Mouse (Mus musculus): ENCODE results near the gene Krba1. TPM values are rescaled to one million over a fixed set of nuclear protein-coding genes. Genes with fewer than 3 reads are reported as not detected.
A peak's percentile ranks its signal among the peaks of the same experiment; 100 is the strongest.

The Krba1 gene
- polyA plus RNA-seq, 1 experiment from 2014 or later, result 15.7 TPM

DNA sequence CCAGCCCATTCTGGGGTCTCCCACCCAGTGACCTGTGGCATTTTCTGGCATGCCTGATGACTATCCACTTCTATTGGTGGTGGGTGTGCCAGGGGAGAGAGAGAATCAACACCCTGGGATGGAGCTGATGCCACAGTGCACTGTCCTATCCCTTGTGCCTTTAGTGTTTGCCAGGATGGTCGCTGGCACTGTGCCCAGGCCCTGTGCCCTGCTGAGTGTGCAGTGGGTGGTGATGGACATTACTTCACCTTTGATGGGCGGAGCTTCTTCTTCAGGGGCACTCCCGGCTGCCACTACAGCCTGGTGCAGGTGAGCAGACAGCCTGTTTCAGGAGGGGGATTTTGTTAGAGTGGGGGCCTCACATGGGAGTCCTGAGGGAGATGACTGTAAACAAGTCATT is 57.4 kb downstream of the Krba1 start:
- 68% methylated on average over 3 of the region's 3 CpGs for WGBS
- Histone ChIP-seq H3K4me3 (replicated peaks; ENCODE audit: low read depth, low read length) (no peak overlapping the region), H3K27me3 (ENCODE audit: insufficient read depth, low read length) (no peaks in the 10 kb centered on the region), H3K9me3 (replicated peaks; ENCODE audit: low read length) (no peaks in the 10 kb centered on the region), H3K36me3 (ENCODE audit: insufficient read depth, low read length) (no peaks in the 10 kb centered on the region), H3K4me2 (ENCODE audit: low read length) (no peak overlapping the region), H3K27ac (no peak overlapping the region), H3K9ac (ENCODE audit: low read depth, low read length) (no peak overlapping the region), H3K4me1 (replicated peaks; ENCODE audit: insufficient read depth, low read length) (no peaks in the 10 kb centered on the region)
- TF ChIP-seq CTCF (IDR thresholded peaks at IDR 0.05; ENCODE audit: low read depth), result no peak
- ATAC-seq (replicated peaks; ENCODE audit: low FRiP score, low read depth) (no peak), DNase-seq (ENCODE audit: low spot score) (no peak)

- Histone ChIP-seq H3K4me1 (replicated peaks; ENCODE audit: insufficient read depth, low read length) (no peaks in the 10 kb centered on the region), H3K9ac (ENCODE audit: low read depth, low read length) (no peak overlapping the region), H3K4me3 (replicated peaks; ENCODE audit: low read depth, low read length) (no peak overlapping the region), H3K9me3 (replicated peaks; ENCODE audit: low read length) (no peaks in the 10 kb centered on the region), H3K4me2 (ENCODE audit: low read length) (no peak overlapping the region), H3K27me3 (ENCODE audit: insufficient read depth, low read length) (no peaks in the 10 kb centered on the region), H3K36me3 (ENCODE audit: insufficient read depth, low read length) (no peaks in the 10 kb centered on the region), H3K27ac (peak overlapping the region; percentile 36; the same call in 1 of the 2 replicates)
- 91% methylated on average over 13 of the region's 13 CpGs for WGBS
- no peak for TF ChIP-seq CTCF (IDR thresholded peaks at IDR 0.05; ENCODE audit: low read depth)
- ATAC-seq (replicated peaks; ENCODE audit: low FRiP score, low read depth) (no peak; the same call in 1 of the 2 replicates), DNase-seq (ENCODE audit: low spot score) (no peak)
Measured at GRCm38 (mm10) chr6:48464966-48465679, 69.7 kb downstream of the Krba1 start.

DNA sequence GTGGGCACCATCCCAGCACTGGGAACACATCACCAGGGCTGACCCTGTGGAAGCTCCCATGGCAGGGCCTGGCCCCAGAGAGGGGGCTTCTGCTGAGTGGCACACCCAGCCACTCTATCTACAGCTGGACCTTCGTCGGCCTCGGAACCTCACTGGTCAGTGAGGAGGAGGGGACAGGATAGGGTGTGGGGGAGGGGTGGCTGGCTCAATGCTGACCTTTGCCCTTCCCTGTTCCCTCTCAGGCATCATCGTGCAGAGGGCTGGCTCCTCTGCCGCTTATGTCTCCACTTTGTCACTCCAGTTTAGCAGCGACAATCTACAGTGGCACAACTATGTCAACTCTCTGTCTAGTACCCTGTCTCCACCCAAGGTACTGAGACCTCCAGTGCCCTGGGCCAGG is 71.3 kb downstream of the Krba1 start:
- H3K4me3 ChIP-seq (replicated peaks; ENCODE audit: low read depth, low read length), result no peak overlapping the region
- no peaks in the 10 kb centered on the region for H3K9me3 ChIP-seq (replicated peaks; ENCODE audit: low read length)
- DNase-seq (ENCODE audit: low spot score), result no peak
- H3K27me3 ChIP-seq (ENCODE audit: insufficient read depth, low read length), result no peaks in the 10 kb centered on the region
- no peak overlapping the region for H3K9ac ChIP-seq (ENCODE audit: low read depth, low read length)
- no peak overlapping the region for H3K4me2 ChIP-seq (ENCODE audit: low read length)
- TF ChIP-seq CTCF (IDR thresholded peaks at IDR 0.05; ENCODE audit: low read depth), result no peak
- no peak for ATAC-seq (replicated peaks; ENCODE audit: low FRiP score, low read depth)
- no peaks in the 10 kb centered on the region for H3K36me3 ChIP-seq (ENCODE audit: insufficient read depth, low read length)
- 23% methylated on average over 6 of the region's 6 CpGs for WGBS
- no peaks in the 10 kb centered on the region for H3K4me1 ChIP-seq (replicated peaks; ENCODE audit: insufficient read depth, low read length)
- H3K27ac ChIP-seq, result no peak overlapping the region

- H3K9me3 ChIP-seq (replicated peaks; ENCODE audit: low read length), result no peaks in the 10 kb centered on the region
- no peak for ATAC-seq (replicated peaks; ENCODE audit: low FRiP score, low read depth)
Measured at GRCm38 (mm10) chr6:48467490-48467889, 72.1 kb downstream of the Krba1 start.

More at GRCm38 (mm10) chr6:48467490-48467889, 72.1 kb downstream of the Krba1 start:
- WGBS, result 65% methylated on average over 7 of the region's 7 CpGs
- H3K27ac ChIP-seq, result no peak overlapping the region
- H3K4me1 ChIP-seq (replicated peaks; ENCODE audit: insufficient read depth, low read length), result no peaks in the 10 kb centered on the region
- H3K4me2 ChIP-seq (ENCODE audit: low read length), result no peak overlapping the region
- H3K36me3 ChIP-seq (ENCODE audit: insufficient read depth, low read length), result no peaks in the 10 kb centered on the region
- no peak overlapping the region for H3K9ac ChIP-seq (ENCODE audit: low read depth, low read length)
- no peak overlapping the region for H3K4me3 ChIP-seq (replicated peaks; ENCODE audit: low read depth, low read length)
- no peaks in the 10 kb centered on the region for H3K27me3 ChIP-seq (ENCODE audit: insufficient read depth, low read length)
- DNase-seq (ENCODE audit: low spot score), result no peak
- TF ChIP-seq CTCF (IDR thresholded peaks at IDR 0.05; ENCODE audit: low read depth), result no peak

Small RNAs within 50 kb of the gene (microRNA-seq; reads per million reads assigned to microRNA genes)
- not detected for gene Gm24325

Other genes starting within 250 kb of the Krba1 start
- gene Zfp467, start 50.2 kb downstream of the Krba1 start, polyA plus RNA-seq (2015; fragmentation: Nextera tagmentation; extraction: Ambion mirVana), result 27.9 and 33.4 TPM in 2 replicates
- gene Sspo, start 52.6 kb downstream of the Krba1 start, polyA plus RNA-seq (2015; fragmentation: Nextera tagmentation; extraction: Ambion mirVana), result 0.46 and 0.64 TPM in 2 replicates
- 31.1 and 34.6 TPM in 2 replicates for gene Atp6v0e2, start 142.0 kb downstream of the Krba1 start, polyA plus RNA-seq (2015; fragmentation: Nextera tagmentation; extraction: Ambion mirVana)
- gene Lrrc61, start 159.2 kb downstream of the Krba1 start, polyA plus RNA-seq (2015; fragmentation: Nextera tagmentation; extraction: Ambion mirVana), result 11.5 and 11.9 TPM in 2 replicates
- 66.8 and 80.3 TPM in 2 replicates for gene Rarres2, start 177.2 kb downstream of the Krba1 start, polyA plus RNA-seq (2015; fragmentation: Nextera tagmentation; extraction: Ambion mirVana)
- gene Gm45021, start 194.0 kb downstream of the Krba1 start, polyA plus RNA-seq (2015; fragmentation: Nextera tagmentation; extraction: Ambion mirVana), result 0.38 TPM in 1 of 2 replicates, not detected in the other
- 37.4 and 43.5 TPM in 2 replicates for gene Repin1, start 198.3 kb downstream of the Krba1 start, polyA plus RNA-seq (2015; fragmentation: Nextera tagmentation; extraction: Ambion mirVana)
- gene Gm44965, start 198.4 kb downstream of the Krba1 start, polyA plus RNA-seq (2015; fragmentation: Nextera tagmentation; extraction: Ambion mirVana), result not detected in 2 replicates
- gene Zfp775, start 206.5 kb downstream of the Krba1 start, polyA plus RNA-seq (2015; fragmentation: Nextera tagmentation; extraction: Ambion mirVana), result 6.4 and 7.7 TPM in 2 replicates
- gene AI854703, start 231.2 kb downstream of the Krba1 start, polyA plus RNA-seq (2015; fragmentation: Nextera tagmentation; extraction: Ambion mirVana), result 7.1 and 7.9 TPM in 2 replicates